Mouse (Mus musculus): Measurements from ENCODE around the gene Zdhhc3. TPM values are rescaled to one million over a fixed set of nuclear protein-coding genes. Genes with fewer than 3 reads are reported as not detected.
A peak's percentile ranks its signal among the peaks of the same experiment; 100 is the strongest.

Gene Zdhhc3
- polyA plus RNA-seq, 1 experiment from 2014 or later: 83.4 TPM

GRCm38 (mm10) chr9:123031496-123032246 lies 81.3 kb downstream of the Zdhhc3 start:
- Histone ChIP-seq H3K4me1 (replicated peaks) (peaks cover 16% of the 10 kb centered on the region; the same call in 1 of the 2 replicates), H3K27ac (no peak overlapping the region), H3K27me3 (ENCODE audit: insufficient read depth, poor library complexity, severe bottlenecking) (no peaks in the 10 kb centered on the region), H3K36me3 (no peaks in the 10 kb centered on the region), H3K9me3 (no peaks in the 10 kb centered on the region), H3K4me3 (no peak overlapping the region)
- 87% methylated on average over 13 of the region's 13 CpGs for WGBS
- DNase-seq (ENCODE audit: low spot score): no peak

DNA sequence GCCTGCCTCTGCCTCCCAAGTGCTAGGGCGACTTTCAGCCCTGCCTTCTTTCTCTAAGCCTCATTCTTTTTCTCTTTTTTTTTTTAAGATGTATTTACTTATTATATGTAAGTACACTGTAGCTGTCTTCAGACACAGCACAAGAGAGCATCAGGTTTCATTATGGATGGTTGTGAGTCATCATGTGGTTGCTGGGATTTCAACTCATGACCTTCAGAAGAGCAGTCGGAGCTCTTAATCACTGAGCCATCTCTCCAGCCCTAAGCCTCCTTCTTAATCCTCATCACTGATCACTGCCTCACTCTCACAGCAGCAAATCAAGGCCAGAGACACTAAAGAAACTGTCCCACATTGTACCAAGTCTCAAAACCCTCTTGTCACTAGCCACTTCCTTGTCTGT lies 88.8 kb downstream of the Zdhhc3 start:
- WGBS: 87% methylated on average over 2 of the region's 2 CpGs
- peaks cover 26% of the 10 kb centered on the region for H3K4me1 ChIP-seq (replicated peaks)
- H3K9me3 ChIP-seq: no peaks in the 10 kb centered on the region
- H3K4me3 ChIP-seq: no peak overlapping the region
- H3K36me3 ChIP-seq: no peaks in the 10 kb centered on the region
- DNase-seq (ENCODE audit: low spot score): no peak
- no peak overlapping the region for H3K27ac ChIP-seq
- no peaks in the 10 kb centered on the region for H3K27me3 ChIP-seq (ENCODE audit: insufficient read depth, poor library complexity, severe bottlenecking)

DNA sequence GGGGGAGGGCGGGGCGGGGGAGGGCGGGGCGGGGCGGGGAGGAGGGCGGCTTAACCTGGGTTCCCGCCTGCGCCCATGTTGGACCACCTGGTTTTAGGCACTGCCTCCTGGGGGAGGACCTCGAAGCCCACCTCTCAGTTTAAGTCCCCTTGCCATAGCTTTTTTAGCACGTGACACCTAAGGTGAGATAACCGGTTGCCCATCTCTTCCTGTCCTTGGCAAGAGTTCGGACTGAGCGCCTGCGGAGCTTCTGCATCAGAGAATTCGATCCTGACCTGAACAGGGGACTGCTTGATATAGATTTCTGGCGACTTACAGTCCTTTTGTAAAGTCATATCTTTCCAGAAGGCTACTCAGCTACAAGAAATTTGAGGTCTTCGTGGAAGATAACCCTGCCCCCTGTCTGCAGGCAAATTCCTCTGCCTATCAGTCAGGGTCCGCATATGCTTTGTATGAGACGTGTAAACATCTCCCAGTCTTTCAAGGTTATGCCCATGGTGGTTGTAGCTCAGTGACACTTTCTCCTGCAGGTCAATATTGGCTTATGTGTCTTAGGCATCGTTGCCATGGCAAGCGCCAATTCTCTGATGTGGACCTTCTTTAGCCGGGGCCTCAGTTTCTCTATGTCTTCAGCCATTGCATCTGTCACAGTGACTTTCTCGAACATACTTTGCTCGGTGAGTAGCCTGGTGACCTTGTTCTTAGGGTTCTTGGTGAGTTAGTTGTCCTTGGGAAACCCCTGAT lies 91.2 kb downstream of the Zdhhc3 start:
- peak overlapping the region; percentile 94 for H3K27ac ChIP-seq
- H3K36me3 ChIP-seq: peaks cover 21% of the 10 kb centered on the region
- H3K4me1 ChIP-seq (replicated peaks): peaks cover 23% of the 10 kb centered on the region
- H3K4me3 ChIP-seq: peak overlapping the region; percentile 80
- H3K9me3 ChIP-seq: no peaks in the 10 kb centered on the region
- no peaks in the 10 kb centered on the region for H3K27me3 ChIP-seq (ENCODE audit: insufficient read depth, poor library complexity, severe bottlenecking)
- DNase-seq (ENCODE audit: low spot score): no peak
- WGBS: 45% methylated on average over 17 of the region's 24 CpGs

- Histone ChIP-seq H3K36me3 (peaks cover 28% of the 10 kb centered on the region), H3K9me3 (no peaks in the 10 kb centered on the region), H3K4me1 (replicated peaks) (peaks cover 23% of the 10 kb centered on the region), H3K27me3 (ENCODE audit: insufficient read depth, poor library complexity, severe bottlenecking) (no peaks in the 10 kb centered on the region), H3K4me3 (peak within 1 kb of the TSS; percentile 80), H3K27ac (peak within 1 kb of the TSS; percentile 94)
- under 1% methylated on average over 55 of the region's 69 CpGs for WGBS
- DNase-seq (ENCODE audit: low spot score): peak; percentile 86
Observed at GRCm38 (mm10) chr9:123020995-123021631, 91.9 kb downstream of the Zdhhc3 start, which contains the start of gene Tmem42. Tmem42 (plus strand) TSS chr9:123021326.

Other genes starting within 250 kb of the Zdhhc3 start
- gene Zfp445, start 247.2 kb downstream of the Zdhhc3 start, polyA plus RNA-seq (2016; fragmentation: Nextera tagmentation; extraction: Ambion mirVana): 66.1 and 74.4 TPM in 2 replicates
- gene Zkscan7, start 227.5 kb downstream of the Zdhhc3 start, polyA plus RNA-seq (2016; fragmentation: Nextera tagmentation; extraction: Ambion mirVana): 3.6 and 4.5 TPM in 2 replicates
- 30.7 and 33.5 TPM in 2 replicates for gene Zfp105, start 190.1 kb downstream of the Zdhhc3 start, polyA plus RNA-seq (2016; fragmentation: Nextera tagmentation; extraction: Ambion mirVana)
- gene 1110059G10Rik, start 162.2 kb downstream of the Zdhhc3 start, polyA plus RNA-seq (2016; fragmentation: Nextera tagmentation; extraction: Ambion mirVana): 22.7 and 25.0 TPM in 2 replicates
- gene Kif15, start 162.2 kb downstream of the Zdhhc3 start, polyA plus RNA-seq (2016; fragmentation: Nextera tagmentation; extraction: Ambion mirVana): 59.0 and 97.7 TPM in 2 replicates
- gene Tmem42, start 91.9 kb downstream of the Zdhhc3 start, polyA plus RNA-seq (2016; fragmentation: Nextera tagmentation; extraction: Ambion mirVana): 17.6 and 17.9 TPM in 2 replicates
- gene Tgm4, start 78.5 kb downstream of the Zdhhc3 start, polyA plus RNA-seq (2016; fragmentation: Nextera tagmentation; extraction: Ambion mirVana): 0.42 and 0.48 TPM in 2 replicates
- gene Exosc7, start within 50 bp of the Zdhhc3 start, polyA plus RNA-seq (2016; fragmentation: Nextera tagmentation; extraction: Ambion mirVana): 122 and 146 TPM in 2 replicates
- gene Clec3b, start 37.7 kb upstream of the Zdhhc3 start, polyA plus RNA-seq (2016; fragmentation: Nextera tagmentation; extraction: Ambion mirVana): 0.16 TPM in 1 of 2 replicates, not detected in the other
- gene Cdcp1, start 102.8 kb upstream of the Zdhhc3 start, polyA plus RNA-seq (2016; fragmentation: Nextera tagmentation; extraction: Ambion mirVana): 1.9 and 3.5 TPM in 2 replicates
- 4.4 and 6.3 TPM in 2 replicates for gene Tmem158, start 147.6 kb upstream of the Zdhhc3 start, polyA plus RNA-seq (2016; fragmentation: Nextera tagmentation; extraction: Ambion mirVana)

Measured in hindbrain, embryonic 10.5 days (tissue).